Mouse (Mus musculus) ES-E14 (cell line): ENCODE measurements around the gene Lcorl.

Experiments
- CHD2 ChIP-seq: IDR thresholded peaks from 2 replicates; pipeline ENCODE4 v1.6.1; 2014; ENCODE audit warnings: mild to moderate bottlenecking, low read depth, low read length, inconsistent platforms
- HCFC1 ChIP-seq: IDR thresholded peaks from 2 replicates; pipeline ENCODE4 v1.6.1; 2012; ENCODE audit warnings: low read length, inconsistent platforms, borderline replicate concordance; ENCODE audit not compliant: insufficient read depth
- MAFK ChIP-seq: IDR thresholded peaks from 2 replicates; pipeline ENCODE4 v1.6.1; 2014; ENCODE audit warnings: mild to moderate bottlenecking, low read depth, low read length, inconsistent platforms; ENCODE audit not compliant: insufficient read depth
- ZNF384 ChIP-seq: IDR thresholded peaks from 2 replicates; pipeline ENCODE4 v1.6.1; 2012; ENCODE audit warnings: low read depth, low read length, inconsistent platforms

DNA sequence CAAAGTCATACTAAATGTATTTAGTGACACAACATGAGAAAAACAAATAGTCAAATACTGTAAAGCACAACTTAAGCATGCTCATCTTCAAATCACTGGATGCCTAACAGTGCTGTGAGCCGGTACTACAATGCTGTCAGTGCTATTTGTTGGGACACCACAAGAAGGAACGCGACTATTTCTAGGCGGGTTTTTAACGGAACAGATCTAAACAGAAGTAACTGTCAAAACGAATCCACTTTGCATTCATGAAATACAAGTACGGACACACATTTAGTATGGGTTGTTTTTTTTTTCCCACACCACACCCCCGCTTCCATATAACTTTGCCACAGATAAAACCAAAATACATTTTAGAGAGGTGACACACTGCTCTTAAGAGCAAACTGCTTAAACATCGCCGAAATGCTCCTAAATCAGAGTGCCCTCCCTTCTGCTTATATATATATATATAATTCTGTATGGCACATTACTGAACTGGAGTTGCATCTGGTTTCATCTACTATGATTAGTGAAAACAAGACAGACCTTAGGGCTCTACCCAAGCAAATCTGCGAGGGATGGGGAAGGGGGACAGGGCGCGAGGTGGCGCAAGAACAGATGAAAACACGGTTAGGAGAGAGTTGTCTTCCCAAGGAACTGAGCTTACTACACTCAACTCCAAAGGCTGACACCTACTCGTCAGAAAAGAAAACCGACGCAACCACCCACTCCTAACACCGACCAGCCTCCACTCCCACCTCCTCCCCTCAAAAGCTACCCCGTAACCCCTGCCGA is 1.7 kb downstream of the Lcorl start:
- TF ChIP-seq CHD2: no peak
- no peak for TF ChIP-seq ZNF384
- no peak for TF ChIP-seq HCFC1
- no peak for TF ChIP-seq MAFK
